Mouse (Mus musculus): ENCODE measurements around the gene Plk5. TPM values are rescaled to one million over a fixed set of nuclear protein-coding genes. Genes with fewer than 3 reads are reported as not detected.
A peak's percentile ranks its signal among the peaks of the same experiment; 100 is the strongest.

Gene Plk5
- polyA plus RNA-seq, 1 experiment from 2014 or later: 0.22 TPM

DNA sequence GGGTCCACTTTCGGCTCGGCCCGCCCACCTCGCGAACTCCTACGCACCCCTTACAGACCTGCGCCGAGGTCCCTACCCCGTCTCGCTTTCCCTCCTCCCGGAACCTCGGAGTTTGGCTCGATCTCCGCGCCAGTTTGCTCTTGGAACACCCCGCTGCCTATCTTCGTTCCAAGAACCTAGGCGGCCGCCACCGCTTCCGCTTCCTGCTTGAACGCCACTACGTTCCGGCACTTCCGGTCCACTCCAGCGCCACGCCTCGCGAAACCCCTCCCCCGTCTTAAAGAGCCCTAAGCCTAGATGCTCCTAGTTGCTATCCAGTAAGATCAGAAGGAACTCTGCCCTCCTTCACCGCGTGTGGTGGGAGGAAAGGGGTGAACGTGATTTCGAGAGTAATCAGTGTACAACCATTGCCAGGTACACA lies 35.9 kb upstream of the Plk5 start, which contains the start of gene 2310011J03Rik:
2310011J03Rik (minus strand) TSS at position 198 of the 421 bp plus-strand sequence.
- peak; percentile 93 for DNase-seq (ENCODE audit: low spot score)
- Histone ChIP-seq H3K4me2 (ENCODE audit: low read length) (peak within 1 kb of the TSS; percentile 74), H3K36me3 (ENCODE audit: control insufficient read depth, insufficient read depth, low read length) (peaks cover 18% of the 10 kb centered on the region), H3K27ac (ENCODE audit: low read depth) (peak within 1 kb of the TSS; percentile 45; the same call in 1 of the 2 replicates), H3K9me3 (ENCODE audit: control insufficient read depth, low read length) (no peaks in the 10 kb centered on the region), H3K27me3 (replicated peaks; ENCODE audit: control insufficient read depth, insufficient read depth, low read length) (peaks cover 17% of the 10 kb centered on the region), H3K4me1 (replicated peaks; ENCODE audit: control insufficient read depth, insufficient read depth, low read length) (peaks cover 11% of the 10 kb centered on the region), H3K9ac (ENCODE audit: low read length) (peak within 1 kb of the TSS; percentile 82), H3K4me3 (ENCODE audit: low read depth, low read length) (peak within 1 kb of the TSS; percentile 84)
- under 1% methylated on average over 34 of the region's 34 CpGs for WGBS
- peak; percentile 38 for ATAC-seq (replicated peaks; ENCODE audit: low FRiP score, low TSS enrichment, low read depth)

- peaks cover 9% of the 10 kb centered on the region for H3K27me3 ChIP-seq (replicated peaks; ENCODE audit: control insufficient read depth, insufficient read depth, low read length)
- no peaks in the 10 kb centered on the region for H3K9me3 ChIP-seq (ENCODE audit: control insufficient read depth, low read length)
- peaks cover 11% of the 10 kb centered on the region for H3K4me1 ChIP-seq (replicated peaks; ENCODE audit: control insufficient read depth, insufficient read depth, low read length)
- no peak overlapping the region for H3K27ac ChIP-seq (ENCODE audit: low read depth)
- no peak overlapping the region for H3K4me3 ChIP-seq (ENCODE audit: low read depth, low read length)
- 74% methylated on average over 6 of the region's 6 CpGs for WGBS
- peaks cover 18% of the 10 kb centered on the region for H3K36me3 ChIP-seq (ENCODE audit: control insufficient read depth, insufficient read depth, low read length)
- DNase-seq (ENCODE audit: low spot score): no peak
- no peak overlapping the region for H3K9ac ChIP-seq (ENCODE audit: low read length)
- no peak overlapping the region for H3K4me2 ChIP-seq (ENCODE audit: low read length)
- no peak for ATAC-seq (replicated peaks; ENCODE audit: low FRiP score, low TSS enrichment, low read depth)
Observed at GRCm38 (mm10) chr10:80321014-80321669, 35.1 kb upstream of the Plk5 start.

GRCm38 (mm10) chr10:80321670-80322581 lies 34.3 kb upstream of the Plk5 start:
- H3K4me2 ChIP-seq (ENCODE audit: low read length): peak overlapping the region; percentile 81
- H3K9me3 ChIP-seq (ENCODE audit: control insufficient read depth, low read length): no peaks in the 10 kb centered on the region
- 93% methylated on average over 21 of the region's 21 CpGs for WGBS
- peaks cover 5% of the 10 kb centered on the region; the same call in 1 of the 2 replicates for H3K27me3 ChIP-seq (replicated peaks; ENCODE audit: control insufficient read depth, insufficient read depth, low read length)
- H3K9ac ChIP-seq (ENCODE audit: low read length): no peak overlapping the region
- peaks cover 11% of the 10 kb centered on the region for H3K4me1 ChIP-seq (replicated peaks; ENCODE audit: control insufficient read depth, insufficient read depth, low read length)
- H3K27ac ChIP-seq (ENCODE audit: low read depth): no peak overlapping the region
- peak overlapping the region; percentile 51 for H3K4me3 ChIP-seq (ENCODE audit: low read depth, low read length)
- ATAC-seq (replicated peaks; ENCODE audit: low FRiP score, low TSS enrichment, low read depth) (no peak), DNase-seq (ENCODE audit: low spot score) (no peak)
- H3K36me3 ChIP-seq (ENCODE audit: control insufficient read depth, insufficient read depth, low read length): peaks cover 18% of the 10 kb centered on the region

DNA sequence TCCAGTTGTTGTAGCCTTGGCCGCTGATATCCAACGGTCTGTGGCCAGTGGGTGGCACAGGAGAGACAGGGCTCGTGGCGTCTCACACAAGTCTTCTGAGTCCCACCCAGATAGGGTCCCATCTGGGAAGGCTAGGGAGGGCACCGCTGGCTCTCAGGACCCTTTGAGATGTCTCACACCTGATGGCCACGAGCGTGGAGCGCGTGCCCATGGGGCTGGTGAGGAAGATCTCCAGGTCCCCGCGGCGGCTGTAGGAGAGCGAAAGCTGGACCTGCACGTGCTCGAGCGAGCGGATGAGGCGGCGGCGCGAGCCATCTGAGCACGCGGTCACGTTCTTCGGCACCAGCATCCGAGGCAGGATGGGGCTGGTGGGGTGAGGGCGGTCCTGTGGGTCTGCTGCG lies 33.4 kb upstream of the Plk5 start:
- Histone ChIP-seq H3K36me3 (ENCODE audit: control insufficient read depth, insufficient read depth, low read length) (peaks cover 14% of the 10 kb centered on the region), H3K4me2 (ENCODE audit: low read length) (peak overlapping the region; percentile 81), H3K9me3 (ENCODE audit: control insufficient read depth, low read length) (no peaks in the 10 kb centered on the region), H3K27ac (ENCODE audit: low read depth) (no peak overlapping the region), H3K4me3 (ENCODE audit: low read depth, low read length) (peak overlapping the region; percentile 51), H3K27me3 (replicated peaks; ENCODE audit: control insufficient read depth, insufficient read depth, low read length) (no peaks in the 10 kb centered on the region), H3K9ac (ENCODE audit: low read length) (peak overlapping the region; percentile 36), H3K4me1 (replicated peaks; ENCODE audit: control insufficient read depth, insufficient read depth, low read length) (peaks cover 11% of the 10 kb centered on the region)
- 0 out of 2 replicates have a peak, but pooled peaks have one; percentile 0 for ATAC-seq (replicated peaks; ENCODE audit: low FRiP score, low TSS enrichment, low read depth)
- no peak for DNase-seq (ENCODE audit: low spot score)
- 1% methylated on average over 28 of the region's 28 CpGs for WGBS

GRCm38 (mm10) chr10:80323261-80324119 lies 32.8 kb upstream of the Plk5 start:
- ATAC-seq (replicated peaks; ENCODE audit: low FRiP score, low TSS enrichment, low read depth) (peak; percentile 47), DNase-seq (ENCODE audit: low spot score) (no peak)
- H3K4me1 ChIP-seq (replicated peaks; ENCODE audit: control insufficient read depth, insufficient read depth, low read length): peaks cover 11% of the 10 kb centered on the region

DNA sequence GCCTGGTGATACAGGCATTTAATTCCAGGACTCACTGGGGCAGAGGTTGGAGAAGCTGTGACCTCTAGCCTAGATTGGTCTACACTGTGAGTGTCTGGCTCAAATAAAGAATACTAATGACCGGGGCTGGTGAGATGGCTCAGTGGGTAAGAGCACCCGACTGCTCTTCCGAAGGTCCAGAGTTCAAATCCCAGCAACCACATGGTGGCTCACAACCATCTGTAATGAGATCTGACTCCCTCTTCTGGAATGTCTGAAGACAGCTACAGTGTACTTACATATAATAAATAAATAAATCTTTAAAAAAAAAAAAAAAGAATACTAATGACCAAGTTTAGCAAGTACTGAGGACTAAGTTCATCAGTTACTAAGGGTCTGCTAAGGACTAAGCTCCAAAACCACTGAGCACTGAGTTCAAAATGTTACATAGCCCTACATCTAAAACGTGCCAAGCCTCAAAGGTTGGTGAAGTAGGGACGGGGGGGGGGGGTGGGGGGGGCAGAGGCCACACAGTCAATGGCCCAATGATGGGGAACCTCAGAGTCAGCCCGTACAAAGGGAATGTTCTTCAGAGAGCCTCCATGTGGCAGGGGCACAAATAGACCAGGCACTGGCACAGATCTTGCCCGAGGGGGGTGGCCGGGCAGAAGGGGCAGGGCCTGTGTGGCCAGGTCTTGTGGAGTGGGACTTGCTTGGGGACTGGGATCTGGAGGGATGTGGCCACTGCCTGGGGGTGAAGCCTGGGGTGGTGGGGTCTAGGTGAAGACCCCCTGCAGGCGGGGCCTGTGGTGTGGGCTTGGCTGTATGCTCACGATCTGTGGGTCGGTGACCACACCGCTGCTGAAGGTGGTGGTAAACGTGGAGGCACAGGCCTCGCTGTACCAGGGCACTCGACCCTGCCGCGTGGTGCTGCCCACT lies 31.9 kb upstream of the Plk5 start:
- peaks cover 16% of the 10 kb centered on the region for H3K4me1 ChIP-seq (replicated peaks; ENCODE audit: control insufficient read depth, insufficient read depth, low read length)
- WGBS: 76% methylated on average over 17 of the region's 17 CpGs
- no peak for ATAC-seq (replicated peaks; ENCODE audit: low FRiP score, low TSS enrichment, low read depth)

More at GRCm38 (mm10) chr10:80323261-80324119, 32.8 kb upstream of the Plk5 start:
- Histone ChIP-seq H3K4me3 (ENCODE audit: low read depth, low read length) (peak overlapping the region; percentile 51), H3K9ac (ENCODE audit: low read length) (peak overlapping the region; percentile 36), H3K9me3 (ENCODE audit: control insufficient read depth, low read length) (no peaks in the 10 kb centered on the region), H3K27ac (ENCODE audit: low read depth) (no peak overlapping the region), H3K27me3 (replicated peaks; ENCODE audit: control insufficient read depth, insufficient read depth, low read length) (no peaks in the 10 kb centered on the region), H3K36me3 (ENCODE audit: control insufficient read depth, insufficient read depth, low read length) (peaks cover 9% of the 10 kb centered on the region), H3K4me2 (ENCODE audit: low read length) (peak overlapping the region; percentile 81)
- WGBS: under 1% methylated on average over 43 of the region's 46 CpGs

GRCm38 (mm10) chr10:80325045-80325444 lies 31.2 kb upstream of the Plk5 start:
- Histone ChIP-seq H3K4me3 (ENCODE audit: low read depth, low read length) (no peak overlapping the region), H3K4me2 (ENCODE audit: low read length) (no peak overlapping the region), H3K9me3 (ENCODE audit: control insufficient read depth, low read length) (no peaks in the 10 kb centered on the region), H3K4me1 (replicated peaks; ENCODE audit: control insufficient read depth, insufficient read depth, low read length) (peaks cover 14% of the 10 kb centered on the region; the same call in 1 of the 2 replicates), H3K27ac (ENCODE audit: low read depth) (no peak overlapping the region), H3K27me3 (replicated peaks; ENCODE audit: control insufficient read depth, insufficient read depth, low read length) (no peaks in the 10 kb centered on the region), H3K9ac (ENCODE audit: low read length) (no peak overlapping the region), H3K36me3 (ENCODE audit: control insufficient read depth, insufficient read depth, low read length) (no peaks in the 10 kb centered on the region)
- WGBS: 78% methylated on average over 21 of the region's 21 CpGs
- ATAC-seq (replicated peaks; ENCODE audit: low FRiP score, low TSS enrichment, low read depth): no peak
- DNase-seq (ENCODE audit: low spot score): no peak

More for the DNA sequence above, 31.9 kb upstream of the Plk5 start:
- peak overlapping the region; percentile 51; the same call in 1 of the 2 replicates for H3K4me3 ChIP-seq (ENCODE audit: low read depth, low read length)
- no peaks in the 10 kb centered on the region for H3K36me3 ChIP-seq (ENCODE audit: control insufficient read depth, insufficient read depth, low read length)
- peak overlapping the region; percentile 81 for H3K4me2 ChIP-seq (ENCODE audit: low read length)
- H3K9ac ChIP-seq (ENCODE audit: low read length): no peak overlapping the region
- H3K9me3 ChIP-seq (ENCODE audit: control insufficient read depth, low read length): no peaks in the 10 kb centered on the region
- no peaks in the 10 kb centered on the region for H3K27me3 ChIP-seq (replicated peaks; ENCODE audit: control insufficient read depth, insufficient read depth, low read length)
- no peak overlapping the region for H3K27ac ChIP-seq (ENCODE audit: low read depth)
- DNase-seq (ENCODE audit: low spot score): no peak
